ENCODE assay signal across 20 mouse cellular contexts in genomic region chr16:5895564-5895963, GRCm38 (mm10). TPM values are rescaled to one million over a fixed set of nuclear protein-coding genes. Genes with fewer than 3 reads are reported as not detected.
"Had no signal": no experiment of that assay in that cellular context is flagged by ENCODE, and none has a peak within 500 bp of the region (broad histone marks: within the 10 kb centered on the region; RNA-seq: fewer than 3 reads in every experiment).

No protein-coding gene starts in this region.

- H3K27me3 ChIP-seq: midbrain, embryonic 12.5 days; midbrain, embryonic 15.5 days; neural tube, embryonic 13.5 days; neural tube, embryonic 15.5 days had no signal

- H3K27ac ChIP-seq: midbrain, embryonic 10.5 days; midbrain, embryonic 12.5 days; midbrain, embryonic 15.5 days; neural tube, embryonic 13.5 days; neural tube, embryonic 15.5 days had no signal

- ATAC-seq: midbrain, embryonic 15.5 days had no signal

- H3K9me3 ChIP-seq: midbrain, embryonic 10.5 days; midbrain, embryonic 12.5 days; midbrain, embryonic 15.5 days; neural tube, embryonic 13.5 days; neural tube, embryonic 15.5 days had no signal

- H3K36me3 ChIP-seq: midbrain, embryonic 10.5 days; midbrain, embryonic 12.5 days; midbrain, embryonic 15.5 days; neural tube, embryonic 13.5 days; neural tube, embryonic 15.5 days had no signal

- H3K4me2 ChIP-seq: lung, embryonic 14.5 days; midbrain, embryonic 12.5 days; midbrain, embryonic 15.5 days; neural tube, embryonic 13.5 days; neural tube, embryonic 15.5 days had no signal

- DNase-seq: lung, adult 18-20 months; lung, embryonic 14.5 days; lung, postnatal 10 days; lung, postnatal 4 days; retina, postnatal 1 day; right cerebral cortex, adult 18-20 months; right cerebral cortex, postnatal 25 days; right cerebral cortex, postnatal 4 days; spleen, adult 18-20 months; thymus, adult 18-20 months; thymus, postnatal 14 days; thymus, postnatal 36 days had no signal

- H3K4me1 ChIP-seq: midbrain, embryonic 10.5 days; midbrain, embryonic 12.5 days; neural tube, embryonic 13.5 days; neural tube, embryonic 15.5 days had no signal

- H3K4me3 ChIP-seq: midbrain, embryonic 10.5 days; midbrain, embryonic 12.5 days; midbrain, embryonic 15.5 days; myocyte; neural tube, embryonic 13.5 days; neural tube, embryonic 15.5 days had no signal

- H3K9ac ChIP-seq: lung, embryonic 14.5 days; midbrain, embryonic 12.5 days; midbrain, embryonic 15.5 days; neural tube, embryonic 13.5 days; neural tube, embryonic 15.5 days had no signal

RNA-seq across cellular contexts. Expression of gene Rbfox1, which starts 10.4 kb away (rescaled TPM):
- total RNA-seq: megakaryocyte, adult 5-6 weeks; megakaryocyte-erythroid progenitor cell, adult 5-6 weeks had no signal
